Mouse (Mus musculus) cortical plate, adult 2 months (tissue): ENCODE results near the gene Gpd1l. TPM values are rescaled to one million over a fixed set of nuclear protein-coding genes. Genes with fewer than 3 reads are reported as not detected.
"Not testable (repeated sequence)": the region's sequence is repeated elsewhere in the genome, so short reads cannot be mapped to it uniquely, and the experiment has no call there.

Experiments used
- H3K27ac ChIP-seq: fragments of 200-500 bp; 2 replicates; pipeline ENCODE4 v1.5.1; 2012; ENCODE audit warnings: low read length, control low read depth, inconsistent platforms; ENCODE audit not compliant: insufficient read depth
- H3K4me1 ChIP-seq: fragments of 200-500 bp; 2 replicates; pipeline ENCODE4 v1.6.1; 2011; ENCODE audit warnings: low read length; ENCODE audit not compliant: control insufficient read depth, insufficient read depth
- H3K4me3 ChIP-seq: fragments of 200-500 bp; 2 replicates; pipeline ENCODE4 v1.5.1; 2011; ENCODE audit warnings: mild to moderate bottlenecking, low read length, control low read depth; ENCODE audit not compliant: insufficient read depth
- CTCF ChIP-seq: fragments of 200-500 bp; IDR thresholded peaks from 2 replicates; pipeline ENCODE4 v1.5.1; 2011; ENCODE audit warnings: mild to moderate bottlenecking, control low read depth, low read length; ENCODE audit not compliant: insufficient read depth; ENCODE audit errors: extremely low read depth
- POLR2A ChIP-seq: fragments of 200-500 bp; IDR thresholded peaks from 2 replicates; pipeline ENCODE4 v1.6.1; 2011; ENCODE audit warnings: mild to moderate bottlenecking, low read length, control low read depth; ENCODE audit not compliant: insufficient read depth; ENCODE audit errors: extremely low read depth
- polyA plus RNA-seq: library from polyadenylated mRNA; depleted of rRNA; stranded (reverse); fragments of >200 nt; gene quantifications from 2 replicates; pipeline ENCODE4 v1.2.3, GENCODE M21; 2012; rRNA removed

The Gpd1l gene
- 72.9 and 76.0 TPM in 2 replicates for polyA plus RNA-seq

- Histone ChIP-seq H3K27ac (peak within 1 kb of the TSS; percentile 86), H3K4me1 (peaks cover 3% of the 10 kb centered on the region; the same call in 1 of the 2 replicates), H3K4me3 (peak within 1 kb of the TSS; percentile 93)
- TF ChIP-seq CTCF (no peak), POLR2A (peak; percentile 59; the same call in 1 of the 2 replicates)
Observed at GRCm38 (mm10) chr9:114933723-114934171, at the start of gene Gpd1l. Gpd1l (minus strand) TSS chr9:114933987.

- H3K27ac ChIP-seq, result no peak within 1 kb of the TSS
- H3K4me3 ChIP-seq, result no peak within 1 kb of the TSS
- H3K4me1 ChIP-seq, result peaks cover 3% of the 10 kb centered on the region
- TF ChIP-seq CTCF, result no peak
- TF ChIP-seq POLR2A, result no peak
Observed at GRCm38 (mm10) chr9:114982689-114983360, 49.0 kb upstream of the Gpd1l start, which contains the start of gene Rps27rt. Rps27rt (minus strand) TSS chr9:114982739.

DNA sequence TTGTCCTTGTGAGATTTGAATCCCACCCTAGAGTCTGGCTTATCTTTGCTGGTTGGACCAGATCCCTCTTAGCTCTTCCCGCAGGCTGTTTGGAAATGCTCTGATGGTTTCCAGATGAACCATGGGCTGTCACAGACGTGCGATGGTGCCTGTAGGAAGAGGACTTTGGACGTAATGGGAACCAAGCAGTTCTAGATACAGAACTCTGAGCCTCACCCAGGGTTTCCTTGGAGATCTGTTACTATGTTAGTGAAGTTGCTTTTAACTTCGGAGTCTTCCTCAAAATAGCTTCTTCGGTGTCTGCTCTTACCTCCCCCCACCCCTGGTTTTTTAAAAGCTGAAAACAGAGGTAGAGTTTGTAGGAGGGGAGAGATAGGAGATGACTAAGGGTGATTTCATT, 46.2 kb upstream of the Gpd1l start:
- H3K4me1 ChIP-seq, result peaks cover 4% of the 10 kb centered on the region; the same call in 1 of the 2 replicates
- TF ChIP-seq POLR2A (no peak), CTCF (no peak)
- H3K27ac ChIP-seq, result no peak overlapping the region
- peak overlapping the region; percentile 82 for H3K4me3 ChIP-seq

DNA sequence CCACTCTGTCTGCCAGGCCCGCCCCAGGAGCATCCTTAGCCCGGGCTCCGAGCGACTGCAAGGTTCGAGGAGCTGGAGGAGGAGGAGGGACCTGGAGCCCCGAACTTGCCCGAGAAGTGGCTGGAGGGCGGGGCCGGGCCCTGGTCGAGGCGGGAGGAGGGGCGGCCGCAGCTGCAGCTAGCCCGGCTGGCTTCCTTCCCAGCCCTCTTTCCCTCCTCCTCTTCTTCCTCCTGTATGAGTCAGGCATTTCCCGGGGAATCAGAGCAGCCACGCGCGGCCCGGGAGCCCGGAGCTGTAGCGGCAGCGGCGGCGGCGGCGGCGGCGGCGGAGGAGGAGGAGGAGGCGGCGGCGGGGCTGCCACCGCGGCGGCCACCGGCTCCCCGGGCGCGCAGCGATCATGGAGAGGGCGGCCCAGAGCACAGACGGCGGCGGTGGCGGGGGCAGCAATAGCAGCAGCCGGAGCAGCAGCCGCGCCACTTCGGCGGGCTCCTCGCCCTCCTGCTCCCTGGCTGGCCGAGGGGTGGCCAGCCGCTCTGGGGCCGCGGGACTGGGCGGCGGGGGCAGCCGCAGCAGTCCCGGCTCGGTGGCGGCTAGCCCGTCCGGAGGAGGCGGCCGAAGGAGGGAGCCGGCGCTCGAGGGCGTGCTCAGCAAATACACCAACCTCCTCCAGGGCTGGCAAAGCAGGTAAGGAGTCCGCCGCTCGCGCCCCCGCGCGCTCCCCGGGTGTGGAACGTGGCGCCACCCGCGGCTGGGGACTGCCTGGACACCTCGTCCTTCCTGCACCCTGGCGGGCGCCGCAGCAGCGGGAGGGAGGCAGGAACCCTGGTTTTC, 44.7 kb upstream of the Gpd1l start, which contains the start of gene Osbpl10:
Osbpl10 (plus strand) TSS at position 289 of the 831 bp plus-strand sequence.
- Histone ChIP-seq H3K4me3 (peak within 1 kb of the TSS; percentile 82), H3K4me1 (peaks cover 4% of the 10 kb centered on the region; the same call in 1 of the 2 replicates), H3K27ac (peak within 1 kb of the TSS; percentile 94)
- TF ChIP-seq POLR2A (0 out of 2 replicates have a peak, but pooled peaks have one; percentile 41), CTCF (no peak)

DNA sequence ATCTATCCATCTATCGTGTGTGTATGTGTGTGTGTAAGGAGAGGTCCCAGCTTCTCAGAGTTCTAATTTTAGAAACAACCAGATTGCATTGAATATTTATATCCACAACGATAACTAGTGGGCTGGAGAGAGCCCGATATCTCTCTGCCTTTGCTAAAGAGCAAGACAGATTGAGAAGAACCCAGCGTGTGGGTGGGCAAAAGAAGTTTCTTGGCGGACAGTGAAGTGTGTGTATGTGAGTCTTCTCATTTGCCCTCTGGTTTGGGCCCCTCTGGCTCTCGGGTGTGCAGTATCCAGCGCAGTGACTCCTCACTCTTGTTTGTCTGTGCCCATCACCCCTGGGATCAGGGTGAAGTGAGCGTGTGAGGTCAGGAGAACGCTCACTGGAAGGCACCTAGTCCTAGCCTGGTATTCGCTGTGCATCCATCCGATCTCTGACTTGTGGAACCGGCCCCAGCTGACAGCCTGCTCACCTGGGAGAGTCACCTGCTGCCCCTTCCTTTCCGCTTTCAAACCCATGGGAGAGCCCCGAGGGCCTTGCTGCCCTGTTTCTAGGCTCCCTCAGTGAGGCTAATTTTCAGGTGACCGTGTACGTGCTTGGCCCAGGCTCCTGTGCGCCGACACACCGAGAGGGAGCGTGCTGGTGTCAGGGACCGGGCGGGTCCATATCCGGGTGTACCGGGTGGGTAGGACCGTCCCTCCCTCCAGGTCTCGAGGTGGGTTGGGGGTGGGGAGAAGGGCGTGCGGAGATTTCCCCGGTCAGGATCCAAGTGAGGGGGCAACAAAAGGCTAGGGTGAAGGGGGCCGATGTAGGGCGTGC, 43.9 kb upstream of the Gpd1l start:
- 0 out of 2 replicates have a peak, but pooled peaks cover 2% of the 10 kb centered on the region for H3K4me1 ChIP-seq
- peak overlapping the region; percentile 78 for H3K27ac ChIP-seq
- no peak for TF ChIP-seq POLR2A
- TF ChIP-seq CTCF, result no peak
- peak overlapping the region; percentile 82 for H3K4me3 ChIP-seq

- H3K4me1 ChIP-seq, H3K4me3 ChIP-seq, H3K27ac ChIP-seq: not testable (repeated sequence)
Observed at GRCm38 (mm10) chr9:114966286-114966685, 32.5 kb upstream of the Gpd1l start.

DNA sequence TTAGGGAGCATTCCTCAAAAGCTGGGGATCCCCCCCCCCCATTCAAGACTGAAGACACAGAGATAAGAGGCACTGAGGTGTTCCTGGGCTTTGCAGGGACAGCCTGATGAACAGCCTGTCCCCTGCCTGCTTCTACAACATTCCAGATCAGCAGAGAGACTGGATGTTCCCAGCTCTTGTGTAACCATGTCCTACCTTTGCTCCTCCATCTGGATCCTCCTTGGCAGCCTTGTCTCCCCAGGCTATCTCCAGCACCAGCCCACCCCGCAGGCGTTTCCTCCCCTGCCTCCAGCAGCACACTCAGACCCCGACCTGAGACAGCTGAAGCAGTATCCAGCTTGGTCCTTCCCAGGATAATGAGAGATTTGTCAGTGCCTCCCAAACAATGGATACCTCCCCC, 30.3 kb upstream of the Gpd1l start:
- TF ChIP-seq CTCF (no peak), POLR2A (no peak)

GRCm38 (mm10) chr9:114960844-114961243, 27.1 kb upstream of the Gpd1l start:
- no peak for TF ChIP-seq POLR2A
- TF ChIP-seq CTCF, result no peak
- Histone ChIP-seq H3K27ac (no peak overlapping the region), H3K4me1 (0 out of 2 replicates have a peak, but pooled peaks cover 2% of the 10 kb centered on the region), H3K4me3 (no peak overlapping the region)

More for the DNA sequence above, 30.3 kb upstream of the Gpd1l start:
- Histone ChIP-seq H3K4me3 (no peak overlapping the region), H3K4me1 (0 out of 2 replicates have a peak, but pooled peaks cover 2% of the 10 kb centered on the region), H3K27ac (no peak overlapping the region)

DNA sequence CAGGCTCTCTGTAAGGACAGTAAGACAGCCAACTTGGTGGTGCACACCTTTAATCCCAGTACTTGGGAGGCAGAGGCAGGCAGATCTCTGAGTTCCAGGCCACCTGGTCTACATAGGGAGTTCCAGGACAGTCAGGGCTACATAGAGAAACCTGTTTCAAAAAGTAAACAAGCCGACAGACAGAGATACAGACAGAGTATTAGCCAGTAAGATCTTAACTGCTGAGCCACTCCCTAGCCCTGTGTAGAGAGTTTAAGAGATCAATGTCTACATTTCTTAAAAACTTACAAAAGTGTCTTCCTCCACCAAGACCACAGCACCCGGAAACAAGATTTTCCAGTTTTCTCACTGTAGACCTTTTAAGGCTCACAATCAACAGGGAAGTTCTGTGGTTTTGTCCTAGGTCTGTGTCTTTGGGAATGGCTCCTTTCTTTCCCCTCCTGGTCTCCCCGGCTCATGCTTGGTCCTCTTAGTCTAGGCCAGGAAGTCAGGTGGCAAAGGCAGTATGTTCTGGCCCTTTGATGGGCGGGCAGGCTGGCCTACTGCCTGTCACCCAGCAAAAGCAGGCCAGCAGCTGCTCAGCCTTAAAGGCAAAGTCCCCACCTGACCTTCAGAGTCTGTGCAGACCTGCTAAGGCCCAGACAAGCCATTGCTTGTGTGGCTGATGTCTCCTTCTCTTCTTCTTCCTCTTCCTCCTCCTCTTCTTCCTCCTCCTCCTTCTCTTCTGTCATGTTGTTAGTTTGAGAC, 26.4 kb upstream of the Gpd1l start:
- Histone ChIP-seq H3K4me1 (0 out of 2 replicates have a peak, but pooled peaks cover 2% of the 10 kb centered on the region), H3K27ac (no peak overlapping the region), H3K4me3 (no peak overlapping the region)
- TF ChIP-seq CTCF, result no peak
- TF ChIP-seq POLR2A, result no peak
